Mouse (Mus musculus) lung, postnatal 0 days (tissue): ENCODE measurements at regions not wholly inside any gene's neighbourhood (a gene's known extent, or its start where the extent isn't known, plus 50 kb on each side); places are given as distances from the start of the nearest gene placed in this dataset.

Experiments used
- CTCF ChIP-seq: IDR thresholded peaks from 2 replicates; pipeline ENCODE4 v1.5.1; 2016; ENCODE audit warnings: antibody characterized with exemption, mild to moderate bottlenecking
- EP300 ChIP-seq: IDR thresholded peaks from 2 replicates; pipeline ENCODE4 v1.6.1; 2016; ENCODE audit warnings: antibody characterized with exemption, mild to moderate bottlenecking, control low read depth

- no peak for TF ChIP-seq CTCF
- TF ChIP-seq EP300: no peak
These were observed 498.1 kb upstream of the N6amt1 start for GRCm38 (mm10) chr16:86855891-86856290.
